In genomic region chr8:125465156-125465821, GRCm38 (mm10) we compare ENCODE assay signal across 9 mouse cellular contexts.
DNase-seq lines count a peak whose midpoint lies in the region; ATAC-seq and TF ChIP-seq lines count a peak whose summit lies in the region.
"Had no signal": no experiment of that assay in that cellular context is flagged by ENCODE, and none has a peak within 500 bp of the region (broad histone marks: within the 10 kb centered on the region; RNA-seq: fewer than 3 reads in every experiment).

No protein-coding gene starts in this region.

- no peak overlapping the region for H3K9ac ChIP-seq in forebrain, embryonic 11.5 days (ENCODE audit: low read length)
- no peak overlapping the region for H3K9ac ChIP-seq in neural tube, embryonic 13.5 days
- no peak overlapping the region for H3K9ac ChIP-seq in lung, postnatal 0 days (replicated peaks; ENCODE audit: low read depth)

- no peaks in the 10 kb centered on the region for H3K9me3 ChIP-seq in forebrain, embryonic 11.5 days (ENCODE audit: control insufficient read depth, low read length)
- no peaks in the 10 kb centered on the region for H3K9me3 ChIP-seq in neural tube, embryonic 13.5 days
- H3K9me3 ChIP-seq in lung, postnatal 0 days (ENCODE audit: low read length): no peaks in the 10 kb centered on the region

- no peak overlapping the region for H3K4me2 ChIP-seq in forebrain, embryonic 11.5 days (ENCODE audit: low read depth, low read length, severe bottlenecking)
- H3K4me2 ChIP-seq in neural tube, embryonic 13.5 days: no peak overlapping the region
- H3K4me2 ChIP-seq in lung, postnatal 0 days (replicated peaks; ENCODE audit: low read depth, low read length): no peak overlapping the region

- H3K27ac ChIP-seq in gastrocnemius, adult 2 months: no peak overlapping the region
- H3K27ac ChIP-seq in forebrain, embryonic 11.5 days (ENCODE audit: low read depth, low read length): no peak overlapping the region
- H3K27ac ChIP-seq in neural tube, embryonic 13.5 days (replicated peaks): no peak overlapping the region
- no peak overlapping the region for H3K27ac ChIP-seq in lung, postnatal 0 days (ENCODE audit: low read length)
- H3K27ac ChIP-seq: stomach, postnatal 0 days had no signal

- WGBS in forebrain, embryonic 11.5 days: 15% methylated on average over 6 of the region's 6 CpGs
- WGBS in neural tube, embryonic 13.5 days: 21% methylated on average over 6 of the region's 6 CpGs
- WGBS in lung, postnatal 0 days: 68% methylated on average over 6 of the region's 6 CpGs

- H3K4me1 ChIP-seq in forebrain, embryonic 11.5 days (replicated peaks; ENCODE audit: control insufficient read depth, insufficient read depth, low read length): peaks cover 9% of the 10 kb centered on the region
- peaks cover 55% of the 10 kb centered on the region for H3K4me1 ChIP-seq in neural tube, embryonic 13.5 days (replicated peaks)
- H3K4me1 ChIP-seq in lung, postnatal 0 days (ENCODE audit: insufficient read depth, low read depth, low read length): no peaks in the 10 kb centered on the region

- TF ChIP-seq CTCF in gastrocnemius, adult 2 months (IDR thresholded peaks at IDR 0.05): no peak
- TF ChIP-seq CTCF in lung, postnatal 0 days (IDR thresholded peaks at IDR 0.05): no peak

- peak; percentile 54; the same call in 1 of the 2 replicates for ATAC-seq in forebrain, embryonic 11.5 days (replicated peaks; ENCODE audit: low FRiP score)
- ATAC-seq in neural tube, embryonic 13.5 days (ENCODE audit: low read depth): peak; percentile 40; the same call in 1 of the 2 replicates
- no peak for ATAC-seq in lung, postnatal 0 days

- H3K4me3 ChIP-seq in gastrocnemius, adult 2 months: no peak overlapping the region
- no peak overlapping the region for H3K4me3 ChIP-seq in forebrain, embryonic 11.5 days (ENCODE audit: low read depth, low read length)
- H3K4me3 ChIP-seq in neural tube, embryonic 13.5 days: no peak overlapping the region
- H3K4me3 ChIP-seq in lung, postnatal 0 days (ENCODE audit: low read depth, low read length): no peak overlapping the region

- no peak for TF ChIP-seq EP300 in lung, postnatal 0 days (IDR thresholded peaks at IDR 0.05)

- no peaks in the 10 kb centered on the region for H3K27me3 ChIP-seq in forebrain, embryonic 11.5 days (ENCODE audit: control insufficient read depth, insufficient read depth, low read length)
- peaks cover 9% of the 10 kb centered on the region; the same call in 1 of the 2 replicates for H3K27me3 ChIP-seq in neural tube, embryonic 13.5 days
- H3K27me3 ChIP-seq in lung, postnatal 0 days (replicated peaks; ENCODE audit: insufficient read depth, low read length): no peaks in the 10 kb centered on the region

- peak; percentile 26 for DNase-seq in gastrocnemius, postnatal 14 days
- no peak for DNase-seq in gastrocnemius, adult 2 months
- DNase-seq in forebrain, embryonic 11.5 days (ENCODE audit: low spot score): peak; percentile 63
- DNase-seq in kidney, postnatal 14 days: peak; percentile 38
- DNase-seq in lung, postnatal 0 days (ENCODE audit: low spot score): no peak
- no peak for DNase-seq in left cerebral cortex, adult 9 months (ENCODE audit: low spot score in 2 of 2)
- no peak for DNase-seq in spleen, postnatal 10 days (ENCODE audit: low spot score in 2 of 2)

- intact Hi-C loops in gastrocnemius, postnatal 14 days (cut with DNase I; ENCODE audit: low total_unique reads): no loop called here
- intact Hi-C loops in gastrocnemius, adult 2 months (cut with DNase I): no loop called here

- no peaks in the 10 kb centered on the region for H3K36me3 ChIP-seq in forebrain, embryonic 11.5 days (ENCODE audit: control insufficient read depth, insufficient read depth, low read length)
- H3K36me3 ChIP-seq in neural tube, embryonic 13.5 days: peaks cover 31% of the 10 kb centered on the region
- H3K36me3 ChIP-seq in lung, postnatal 0 days (ENCODE audit: insufficient read depth, low read length): peaks cover 28% of the 10 kb centered on the region

Comparison
In these comparisons a context has a peak if more than half of its experiments do, and no peak if none do; other contexts are left out.
1. DNase-seq: peak in gastrocnemius, postnatal 14 days (single experiment), forebrain, embryonic 11.5 days (single experiment) and kidney, postnatal 14 days (single experiment); none in gastrocnemius, adult 2 months (single experiment), lung, postnatal 0 days (single experiment), left cerebral cortex, adult 9 months (0 of 2) and spleen, postnatal 10 days (0 of 2).